Mouse (Mus musculus) forebrain, embryonic 12.5 days (tissue): ENCODE data around the gene Usf3. TPM values are rescaled to one million over a fixed set of nuclear protein-coding genes. Genes with fewer than 3 reads are reported as not detected.

Experiments used
- ATAC-seq: fragments of 200-750 bp; cut with Nextera tagmentation; 2 replicates; pipeline ENCODE4 v1.8.0; 2017; ENCODE audit warnings: moderate TSS enrichment; ENCODE audit not compliant: low FRiP score
- H3K27ac ChIP-seq: fragments of 300-500 bp; sonication (generic); 2 replicates; pipeline ENCODE4 v1.5.1; 2016; ENCODE audit warnings: mild to moderate bottlenecking
- H3K27me3 ChIP-seq: fragments of 300-500 bp; sonication (generic); 2 replicates; pipeline ENCODE4 v1.6.1; 2016; ENCODE audit warnings: mild to moderate bottlenecking
- H3K36me3 ChIP-seq: fragments of 300-500 bp; sonication (generic); replicated peaks from 2 replicates; pipeline ENCODE4 v1.6.1; 2016; ENCODE audit warnings: mild to moderate bottlenecking
- H3K4me1 ChIP-seq: fragments of 300-500 bp; sonication (generic); 2 replicates; pipeline ENCODE4 v1.6.1; 2016
- H3K4me2 ChIP-seq: fragments of 300-500 bp; sonication (generic); 2 replicates; pipeline ENCODE4 v1.6.1; 2016; ENCODE audit warnings: mild to moderate bottlenecking, moderate library complexity
- H3K4me3 ChIP-seq: fragments of 300-500 bp; sonication (generic); replicated peaks from 2 replicates; pipeline ENCODE4 v1.5.1; 2016; ENCODE audit warnings: mild to moderate bottlenecking
- H3K9ac ChIP-seq: fragments of 300-500 bp; sonication (generic); 2 replicates; pipeline ENCODE4 v1.6.1; 2016; ENCODE audit warnings: mild to moderate bottlenecking
- H3K9me3 ChIP-seq: fragments of 300-500 bp; sonication (generic); 2 replicates; pipeline ENCODE4 v1.6.1; 2016
- WGBS: fragments of 180-500 bp; shearing (Covaris S2); methylation state at CpG from one replicate; pipeline ENCODE4 v1.1.7; 2016; 5-methylcytosine and 5-hydroxymethylcytosine counted together
- polyA plus RNA-seq: library from polyadenylated mRNA; unstranded; fragments of >200 nt; fragmentation: Nextera tagmentation; extraction: Ambion mirVana; gene quantifications from 2 replicates; pipeline ENCODE4 v1.2.1, GENCODE M21; 2016

Gene Usf3
- polyA plus RNA-seq, 1 experiment from 2014 or later = 4.7 TPM

- H3K4me3 ChIP-seq = no peak overlapping the region
- no peaks in the 10 kb centered on the region for H3K9me3 ChIP-seq
- no peak for ATAC-seq
- no peak overlapping the region for H3K9ac ChIP-seq
- H3K27me3 ChIP-seq = no peaks in the 10 kb centered on the region
- no peak overlapping the region for H3K27ac ChIP-seq
- peaks cover 16% of the 10 kb centered on the region for H3K4me1 ChIP-seq
- peaks cover 3% of the 10 kb centered on the region; the same call in 1 of the 2 replicates for H3K36me3 ChIP-seq
- no peak overlapping the region for H3K4me2 ChIP-seq
- WGBS = 79% methylated on average over 1 of the region's 1 CpGs
Measured at GRCm38 (mm10) chr16:44178555-44178954, 5.5 kb downstream of the Usf3 start.

GRCm38 (mm10) chr16:44182597-44182996, 9.6 kb downstream of the Usf3 start:
- peaks cover 3% of the 10 kb centered on the region; the same call in 1 of the 2 replicates for H3K36me3 ChIP-seq
- no peak for ATAC-seq
- WGBS = 91% methylated on average over 1 of the region's 1 CpGs
- H3K27me3 ChIP-seq = no peaks in the 10 kb centered on the region
- H3K27ac ChIP-seq = no peak overlapping the region
- H3K4me3 ChIP-seq = no peak overlapping the region
- H3K9me3 ChIP-seq = no peaks in the 10 kb centered on the region
- no peak overlapping the region for H3K9ac ChIP-seq
- H3K4me1 ChIP-seq = no peaks in the 10 kb centered on the region
- no peak overlapping the region for H3K4me2 ChIP-seq

- Histone ChIP-seq H3K4me2 (no peak overlapping the region), H3K9ac (no peak overlapping the region), H3K9me3 (no peaks in the 10 kb centered on the region), H3K27me3 (no peaks in the 10 kb centered on the region), H3K27ac (no peak overlapping the region), H3K4me1 (no peaks in the 10 kb centered on the region), H3K4me3 (no peak overlapping the region), H3K36me3 (peaks cover 7% of the 10 kb centered on the region)
- 84% methylated on average over 3 of the region's 3 CpGs for WGBS
- ATAC-seq = no peak
Measured at GRCm38 (mm10) chr16:44184769-44185168, 11.7 kb downstream of the Usf3 start.

GRCm38 (mm10) chr16:44187172-44187571, 14.1 kb downstream of the Usf3 start:
- Histone ChIP-seq H3K27ac (no peak overlapping the region), H3K4me1 (no peaks in the 10 kb centered on the region), H3K27me3 (no peaks in the 10 kb centered on the region), H3K36me3 (peaks cover 4% of the 10 kb centered on the region), H3K9me3 (no peaks in the 10 kb centered on the region), H3K4me3 (no peak overlapping the region), H3K9ac (no peak overlapping the region), H3K4me2 (no peak overlapping the region)
- 94% methylated on average over 4 of the region's 4 CpGs for WGBS
- ATAC-seq = no peak

- Histone ChIP-seq H3K27ac (no peak overlapping the region), H3K4me2 (no peak overlapping the region), H3K36me3 (peaks cover 4% of the 10 kb centered on the region), H3K4me3 (no peak overlapping the region), H3K9ac (no peak overlapping the region), H3K4me1 (no peaks in the 10 kb centered on the region), H3K27me3 (no peaks in the 10 kb centered on the region), H3K9me3 (no peaks in the 10 kb centered on the region)
- 92% methylated on average over 3 of the region's 3 CpGs for WGBS
- ATAC-seq = no peak
Measured at GRCm38 (mm10) chr16:44188766-44189165, 15.7 kb downstream of the Usf3 start.

- Histone ChIP-seq H3K4me2 (no peak overlapping the region), H3K27me3 (no peaks in the 10 kb centered on the region), H3K4me3 (no peak overlapping the region), H3K4me1 (no peaks in the 10 kb centered on the region), H3K27ac (no peak overlapping the region), H3K9me3 (no peaks in the 10 kb centered on the region), H3K9ac (no peak overlapping the region), H3K36me3 (peaks cover 4% of the 10 kb centered on the region)
- no peak for ATAC-seq
- 94% methylated on average over 6 of the region's 6 CpGs for WGBS
Measured at GRCm38 (mm10) chr16:44190032-44190431, 17.0 kb downstream of the Usf3 start.

GRCm38 (mm10) chr16:44190968-44191367, 17.9 kb downstream of the Usf3 start:
- Histone ChIP-seq H3K4me2 (no peak overlapping the region), H3K27me3 (no peaks in the 10 kb centered on the region), H3K9me3 (no peaks in the 10 kb centered on the region), H3K4me3 (no peak overlapping the region), H3K36me3 (peaks cover 4% of the 10 kb centered on the region), H3K27ac (no peak overlapping the region), H3K9ac (no peak overlapping the region), H3K4me1 (no peaks in the 10 kb centered on the region)
- ATAC-seq = no peak
- WGBS = 98% methylated on average over 2 of the region's 2 CpGs

GRCm38 (mm10) chr16:44199066-44199703, 26.1 kb downstream of the Usf3 start:
- no peak overlapping the region for H3K4me3 ChIP-seq
- no peaks in the 10 kb centered on the region for H3K27me3 ChIP-seq
- no peak for ATAC-seq
- WGBS = 89% methylated on average over 14 of the region's 14 CpGs
- H3K27ac ChIP-seq = no peak overlapping the region
- H3K4me1 ChIP-seq = no peaks in the 10 kb centered on the region
- H3K9me3 ChIP-seq = no peaks in the 10 kb centered on the region
- no peak overlapping the region for H3K4me2 ChIP-seq
- H3K9ac ChIP-seq = no peak overlapping the region
- peaks cover 20% of the 10 kb centered on the region for H3K36me3 ChIP-seq

- ATAC-seq = no peak
- WGBS = 92% methylated on average over 4 of the region's 4 CpGs
Measured at GRCm38 (mm10) chr16:44200146-44200545, 27.1 kb downstream of the Usf3 start.

GRCm38 (mm10) chr16:44204331-44204730, 31.3 kb downstream of the Usf3 start:
- no peak overlapping the region for H3K9ac ChIP-seq
- H3K4me3 ChIP-seq = no peak overlapping the region
- no peaks in the 10 kb centered on the region for H3K9me3 ChIP-seq
- no peak overlapping the region for H3K4me2 ChIP-seq
- no peaks in the 10 kb centered on the region for H3K4me1 ChIP-seq
- no peak overlapping the region for H3K27ac ChIP-seq
- H3K27me3 ChIP-seq = no peaks in the 10 kb centered on the region
- peaks cover 43% of the 10 kb centered on the region for H3K36me3 ChIP-seq
- no peak for ATAC-seq
- WGBS = 92% methylated on average over 6 of the region's 6 CpGs

More at GRCm38 (mm10) chr16:44200146-44200545, 27.1 kb downstream of the Usf3 start:
- Histone ChIP-seq H3K4me3 (no peak overlapping the region), H3K27ac (no peak overlapping the region), H3K9ac (no peak overlapping the region), H3K36me3 (peaks cover 23% of the 10 kb centered on the region), H3K9me3 (no peaks in the 10 kb centered on the region), H3K27me3 (no peaks in the 10 kb centered on the region), H3K4me1 (no peaks in the 10 kb centered on the region), H3K4me2 (no peak overlapping the region)

- H3K27ac ChIP-seq = no peak overlapping the region
- no peaks in the 10 kb centered on the region for H3K4me1 ChIP-seq
- peaks cover 45% of the 10 kb centered on the region for H3K36me3 ChIP-seq
- H3K9ac ChIP-seq = no peak overlapping the region
- H3K4me3 ChIP-seq = no peak overlapping the region
- H3K4me2 ChIP-seq = no peak overlapping the region
- H3K27me3 ChIP-seq = no peaks in the 10 kb centered on the region
- WGBS = 92% methylated on average over 8 of the region's 8 CpGs
- no peaks in the 10 kb centered on the region for H3K9me3 ChIP-seq
- no peak for ATAC-seq
Measured at GRCm38 (mm10) chr16:44205973-44206372, 32.9 kb downstream of the Usf3 start.

- ATAC-seq = no peak
- Histone ChIP-seq H3K27ac (no peak overlapping the region), H3K36me3 (peaks cover 47% of the 10 kb centered on the region), H3K9ac (no peak overlapping the region), H3K27me3 (no peaks in the 10 kb centered on the region), H3K4me3 (no peak overlapping the region), H3K4me2 (no peak overlapping the region), H3K4me1 (no peaks in the 10 kb centered on the region), H3K9me3 (no peaks in the 10 kb centered on the region)
- WGBS = 85% methylated on average over 10 of the region's 10 CpGs
Measured at GRCm38 (mm10) chr16:44210156-44211053, 37.4 kb downstream of the Usf3 start.

GRCm38 (mm10) chr16:44211054-44211414, 38.0 kb downstream of the Usf3 start:
- H3K27ac ChIP-seq = no peak overlapping the region
- H3K36me3 ChIP-seq = peaks cover 54% of the 10 kb centered on the region
- no peaks in the 10 kb centered on the region for H3K4me1 ChIP-seq
- H3K4me3 ChIP-seq = no peak overlapping the region
- no peak for ATAC-seq
- H3K9me3 ChIP-seq = no peaks in the 10 kb centered on the region
- 86% methylated on average over 1 of the region's 1 CpGs for WGBS
- H3K9ac ChIP-seq = no peak overlapping the region
- H3K4me2 ChIP-seq = no peak overlapping the region
- H3K27me3 ChIP-seq = no peaks in the 10 kb centered on the region
